Mouse (Mus musculus): ENCODE data around the gene S100pbp. TPM values are rescaled to one million over a fixed set of nuclear protein-coding genes. Genes with fewer than 3 reads are reported as not detected.

The S100pbp gene
- total RNA-seq, 2 experiments from 2014 or later: 8.1 to 29.8 TPM

GRCm38 (mm10) chr4:129134799-129135585 lies 54.5 kb downstream of the S100pbp start:
- ATAC-seq (replicated peaks; ENCODE audit: low FRiP score, poor library complexity, severe bottlenecking): no peak

GRCm38 (mm10) chr4:129130755-129131303 lies 58.7 kb downstream of the S100pbp start:
- no peak for ATAC-seq (replicated peaks; ENCODE audit: low FRiP score, poor library complexity, severe bottlenecking)

- ATAC-seq (replicated peaks; ENCODE audit: low FRiP score, poor library complexity, severe bottlenecking): 0 out of 2 replicates have a peak, but pooled peaks have one; percentile 32
Observed at GRCm38 (mm10) chr4:129130149-129130548, 59.4 kb downstream of the S100pbp start.

GRCm38 (mm10) chr4:129129387-129129786 lies 60.1 kb downstream of the S100pbp start:
- no peak for ATAC-seq (replicated peaks; ENCODE audit: low FRiP score, poor library complexity, severe bottlenecking)

GRCm38 (mm10) chr4:129128582-129129338 lies 60.8 kb downstream of the S100pbp start:
- no peak for ATAC-seq (replicated peaks; ENCODE audit: low FRiP score, poor library complexity, severe bottlenecking)

GRCm38 (mm10) chr4:129125736-129126451 lies 63.6 kb downstream of the S100pbp start:
- no peak for ATAC-seq (replicated peaks; ENCODE audit: low FRiP score, poor library complexity, severe bottlenecking)

- no peak for ATAC-seq (replicated peaks; ENCODE audit: low FRiP score, poor library complexity, severe bottlenecking)
Observed at GRCm38 (mm10) chr4:129124652-129125146, 64.8 kb downstream of the S100pbp start.

- no peak for ATAC-seq (replicated peaks; ENCODE audit: low FRiP score, poor library complexity, severe bottlenecking)
Observed at GRCm38 (mm10) chr4:129122719-129123118, 66.8 kb downstream of the S100pbp start.

GRCm38 (mm10) chr4:129122107-129122506 lies 67.4 kb downstream of the S100pbp start:
- no peak for ATAC-seq (replicated peaks; ENCODE audit: low FRiP score, poor library complexity, severe bottlenecking)

- ATAC-seq (replicated peaks; ENCODE audit: low FRiP score, poor library complexity, severe bottlenecking): no peak
Observed at GRCm38 (mm10) chr4:129121569-129122086, 67.9 kb downstream of the S100pbp start, which contains the start of gene Hpca. TSS of gene Hpca (minus strand) at chr4:129122036.

GRCm38 (mm10) chr4:129120520-129121445 lies 68.7 kb downstream of the S100pbp start:
- ATAC-seq (replicated peaks; ENCODE audit: low FRiP score, poor library complexity, severe bottlenecking): no peak

GRCm38 (mm10) chr4:129119708-129120107 lies 69.8 kb downstream of the S100pbp start:
- ATAC-seq (replicated peaks; ENCODE audit: low FRiP score, poor library complexity, severe bottlenecking): no peak

- ATAC-seq (replicated peaks; ENCODE audit: low FRiP score, poor library complexity, severe bottlenecking): no peak
Observed at GRCm38 (mm10) chr4:129117720-129118510, 71.6 kb downstream of the S100pbp start.

GRCm38 (mm10) chr4:129116703-129117102 lies 72.8 kb downstream of the S100pbp start:
- no peak for ATAC-seq (replicated peaks; ENCODE audit: low FRiP score, poor library complexity, severe bottlenecking)

- ATAC-seq (replicated peaks; ENCODE audit: low FRiP score, poor library complexity, severe bottlenecking): peak; percentile 76
Observed at GRCm38 (mm10) chr4:129113083-129113988, 76.2 kb downstream of the S100pbp start.

GRCm38 (mm10) chr4:129112231-129112630 lies 77.3 kb downstream of the S100pbp start:
- ATAC-seq (replicated peaks; ENCODE audit: low FRiP score, poor library complexity, severe bottlenecking): no peak

- ATAC-seq (replicated peaks; ENCODE audit: low FRiP score, poor library complexity, severe bottlenecking): no peak
Observed at GRCm38 (mm10) chr4:129111350-129111749, 78.2 kb downstream of the S100pbp start.

Measured in erythroid progenitor cell, adult 5-6 weeks (primary cell).